Mouse (Mus musculus): ENCODE results near the gene Ndufs8. TPM values are rescaled to one million over a fixed set of nuclear protein-coding genes. Genes with fewer than 3 reads are reported as not detected.
A peak's percentile ranks its signal among the peaks of the same experiment; 100 is the strongest.

Ndufs8 gene
- polyA plus RNA-seq, 2 experiments = 118 to 219 TPM

DNA sequence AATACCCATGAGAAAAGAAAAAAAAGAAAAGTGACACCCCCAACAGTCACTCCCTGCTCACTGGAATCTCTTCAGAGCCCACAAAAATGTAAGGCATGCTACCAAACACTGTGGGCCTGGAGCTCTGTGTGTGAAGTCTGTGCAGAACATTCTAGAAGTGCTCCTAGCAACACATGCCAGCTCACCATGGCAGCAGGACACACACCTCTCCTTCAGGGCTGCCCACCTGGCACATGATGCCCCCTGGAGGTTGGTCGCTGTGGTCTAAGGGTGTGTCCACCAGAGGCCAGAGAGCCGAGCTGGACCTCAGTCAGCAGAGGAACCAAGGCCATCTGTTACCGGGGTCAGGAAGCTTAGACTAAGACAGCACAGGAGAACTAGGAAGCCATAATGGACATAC lies 13.7 kb upstream of the Ndufs8 start:
- H3K36me3 ChIP-seq (replicated peaks; ENCODE audit: control insufficient read depth, insufficient read depth, low read depth) = no peaks in the 10 kb centered on the region
- H3K9ac ChIP-seq (replicated peaks) = no peak overlapping the region
- peaks cover 3 to 16% of the 10 kb centered on the region in 2 experiments for H3K4me1 ChIP-seq (replicated peaks; ENCODE audit: control insufficient read depth in 2 of 2, insufficient read depth in 2 of 2, low read length in 1 of 2)
- TF ChIP-seq EP300 (IDR thresholded peaks at IDR 0.05; ENCODE audit: low read depth) (no peak), CTCF (IDR thresholded peaks at IDR 0.05; ENCODE audit: low read depth) (peak; percentile 37; the same call in 1 of the 2 replicates)
- H3K27me3 ChIP-seq (ENCODE audit: control insufficient read depth, insufficient read depth, low read length) = no peaks in the 10 kb centered on the region
- ATAC-seq (ENCODE audit: insufficient read depth) (no peak), DNase-seq (ENCODE audit: low read depth in 3 of 3, low spot score in 3 of 3) (no peak)
- H3K27ac ChIP-seq = no peak overlapping the region
- no peak overlapping the region for H3K4me3 ChIP-seq (ENCODE audit: insufficient read depth in 1 of 2, low read depth in 2 of 2, low read length in 2 of 2)
- H3K4me2 ChIP-seq (ENCODE audit: low read depth) = no peak overlapping the region
- H3K9me3 ChIP-seq (ENCODE audit: control insufficient read depth, low read length) = no peaks in the 10 kb centered on the region
- 42% methylated on average over 3 of the region's 3 CpGs for WGBS (ENCODE audit: insufficient replicate concordance)

DNA sequence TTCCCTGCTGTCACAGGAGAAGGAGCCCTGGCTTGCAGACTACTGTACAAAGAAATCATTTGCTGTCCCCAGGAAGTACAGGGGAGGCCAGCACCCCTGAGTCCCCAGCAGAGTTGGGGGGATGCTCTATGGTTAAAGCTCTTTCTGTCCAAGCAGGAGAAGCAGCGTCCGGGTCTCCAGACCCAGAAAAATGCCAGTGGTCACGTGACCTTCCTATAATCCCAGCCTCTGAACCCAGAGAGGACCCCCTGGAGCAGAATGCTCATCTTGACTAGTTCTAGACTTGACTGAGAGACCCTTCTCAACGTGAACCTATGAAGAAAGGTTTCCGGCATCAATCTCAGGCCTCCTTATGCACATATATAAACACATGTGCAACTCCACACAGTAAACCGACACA lies 13.3 kb upstream of the Ndufs8 start:
- Histone ChIP-seq H3K9ac (replicated peaks) (no peak overlapping the region), H3K4me2 (ENCODE audit: low read depth) (no peak overlapping the region), H3K4me1 (replicated peaks; ENCODE audit: control insufficient read depth in 2 of 2, insufficient read depth in 2 of 2, low read length in 1 of 2) (peaks cover 3 to 16% of the 10 kb centered on the region in 2 experiments), H3K36me3 (replicated peaks; ENCODE audit: control insufficient read depth, insufficient read depth, low read depth) (no peaks in the 10 kb centered on the region), H3K27me3 (ENCODE audit: control insufficient read depth, insufficient read depth, low read length) (no peaks in the 10 kb centered on the region), H3K4me3 (ENCODE audit: insufficient read depth in 1 of 2, low read depth in 2 of 2, low read length in 2 of 2) (no peak overlapping the region), H3K27ac (no peak overlapping the region), H3K9me3 (ENCODE audit: control insufficient read depth, low read length) (no peaks in the 10 kb centered on the region)
- DNase-seq (ENCODE audit: low read depth in 3 of 3, low spot score in 3 of 3) (no peak), ATAC-seq (ENCODE audit: insufficient read depth) (no peak)
- TF ChIP-seq CTCF (IDR thresholded peaks at IDR 0.05; ENCODE audit: low read depth) = no peak
- no peak for TF ChIP-seq EP300 (IDR thresholded peaks at IDR 0.05; ENCODE audit: low read depth)
- 69% methylated on average over 6 of the region's 6 CpGs for WGBS (ENCODE audit: insufficient replicate concordance)

GRCm38 (mm10) chr19:3924868-3925267 lies 12.3 kb upstream of the Ndufs8 start:
- no peak overlapping the region for H3K4me3 ChIP-seq (ENCODE audit: insufficient read depth in 1 of 2, low read depth in 2 of 2, low read length in 2 of 2)
- no peaks in the 10 kb centered on the region for H3K27me3 ChIP-seq (ENCODE audit: control insufficient read depth, insufficient read depth, low read length)
- ATAC-seq (ENCODE audit: insufficient read depth) = no peak
- WGBS (ENCODE audit: insufficient replicate concordance) = 58% methylated on average over 7 of the region's 7 CpGs
- peaks cover 3 to 12% of the 10 kb centered on the region in 2 experiments for H3K4me1 ChIP-seq (replicated peaks; ENCODE audit: control insufficient read depth in 2 of 2, insufficient read depth in 2 of 2, low read length in 1 of 2)
- H3K27ac ChIP-seq = no peak overlapping the region
- no peaks in the 10 kb centered on the region for H3K36me3 ChIP-seq (replicated peaks; ENCODE audit: control insufficient read depth, insufficient read depth, low read depth)
- no peak for TF ChIP-seq EP300 (IDR thresholded peaks at IDR 0.05; ENCODE audit: low read depth)
- TF ChIP-seq CTCF (IDR thresholded peaks at IDR 0.05; ENCODE audit: low read depth) = no peak
- DNase-seq (ENCODE audit: low read depth in 3 of 3, low spot score in 3 of 3) = no peak
- no peak overlapping the region for H3K9ac ChIP-seq (replicated peaks)
- H3K4me2 ChIP-seq (ENCODE audit: low read depth) = no peak overlapping the region
- H3K9me3 ChIP-seq (ENCODE audit: control insufficient read depth, low read length) = no peaks in the 10 kb centered on the region

GRCm38 (mm10) chr19:3924190-3924589 lies 11.6 kb upstream of the Ndufs8 start:
- Histone ChIP-seq H3K27me3 (ENCODE audit: control insufficient read depth, insufficient read depth, low read length) (no peaks in the 10 kb centered on the region), H3K36me3 (replicated peaks; ENCODE audit: control insufficient read depth, insufficient read depth, low read depth) (no peaks in the 10 kb centered on the region), H3K4me3 (ENCODE audit: insufficient read depth in 1 of 2, low read depth in 2 of 2, low read length in 2 of 2) (no peak overlapping the region), H3K9me3 (ENCODE audit: control insufficient read depth, low read length) (no peaks in the 10 kb centered on the region), H3K4me1 (replicated peaks; ENCODE audit: control insufficient read depth in 2 of 2, insufficient read depth in 2 of 2, low read length in 1 of 2) (peaks cover 3 to 8% of the 10 kb centered on the region in 2 experiments; a peak in 3 of 4 replicates), H3K27ac (no peak overlapping the region), H3K9ac (replicated peaks) (no peak overlapping the region), H3K4me2 (ENCODE audit: low read depth) (no peak overlapping the region)
- DNase-seq (ENCODE audit: low read depth in 3 of 3, low spot score in 3 of 3) (no peak), ATAC-seq (ENCODE audit: insufficient read depth) (no peak)
- TF ChIP-seq EP300 (IDR thresholded peaks at IDR 0.05; ENCODE audit: low read depth) (no peak), CTCF (IDR thresholded peaks at IDR 0.05; ENCODE audit: low read depth) (no peak)
- WGBS (ENCODE audit: insufficient replicate concordance) = 77% methylated on average over 8 of the region's 8 CpGs

DNA sequence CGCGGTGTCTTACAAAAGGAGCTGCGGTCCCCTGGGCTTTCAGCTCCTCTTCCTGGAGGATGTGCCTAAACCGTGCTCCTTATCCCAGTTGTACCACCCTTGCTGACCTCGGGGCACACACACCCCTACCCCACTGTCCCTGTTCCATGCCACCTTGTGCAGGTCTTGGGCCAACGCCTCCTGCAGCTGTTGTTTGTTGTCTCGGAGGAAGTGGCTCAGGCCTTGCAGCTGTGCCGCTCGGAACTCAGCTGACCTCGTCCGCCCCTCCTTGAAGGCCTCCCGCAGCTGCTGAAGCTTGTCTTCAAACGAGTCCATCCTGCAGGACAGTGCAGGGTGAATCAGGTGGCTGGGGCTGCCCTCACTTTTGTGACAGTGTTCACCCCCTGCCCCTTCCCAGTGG lies 11.0 kb upstream of the Ndufs8 start:
- no peaks in the 10 kb centered on the region for H3K36me3 ChIP-seq (replicated peaks; ENCODE audit: control insufficient read depth, insufficient read depth, low read depth)
- DNase-seq (ENCODE audit: low read depth in 3 of 3, low spot score in 3 of 3) (no peak), ATAC-seq (ENCODE audit: insufficient read depth) (no peak)
- no peak for TF ChIP-seq EP300 (IDR thresholded peaks at IDR 0.05; ENCODE audit: low read depth)
- no peak for TF ChIP-seq CTCF (IDR thresholded peaks at IDR 0.05; ENCODE audit: low read depth)
- no peak overlapping the region for H3K4me3 ChIP-seq (ENCODE audit: insufficient read depth in 1 of 2, low read depth in 2 of 2, low read length in 2 of 2)
- no peaks in the 10 kb centered on the region for H3K9me3 ChIP-seq (ENCODE audit: control insufficient read depth, low read length)
- H3K27me3 ChIP-seq (ENCODE audit: control insufficient read depth, insufficient read depth, low read length) = no peaks in the 10 kb centered on the region
- peaks cover 3 to 8% of the 10 kb centered on the region in 2 experiments; a peak in 3 of 4 replicates for H3K4me1 ChIP-seq (replicated peaks; ENCODE audit: control insufficient read depth in 2 of 2, insufficient read depth in 2 of 2, low read length in 1 of 2)
- no peak overlapping the region for H3K9ac ChIP-seq (replicated peaks)
- H3K27ac ChIP-seq = no peak overlapping the region
- 56% methylated on average over 13 of the region's 13 CpGs for WGBS (ENCODE audit: insufficient replicate concordance)
- H3K4me2 ChIP-seq (ENCODE audit: low read depth) = no peak overlapping the region
